Mouse (Mus musculus): Measurements from ENCODE around the gene Pced1b. TPM values are rescaled to one million over a fixed set of nuclear protein-coding genes. Genes with fewer than 3 reads are reported as not detected.

Gene Pced1b
- total and polyA plus RNA-seq, 3 experiments, result 6.6 to 36.5 TPM; not detected in 1

- TF ChIP-seq MAZ (IDR thresholded peaks at IDR 0.05; ENCODE audit: low read depth, low read length) (no peak), USF2 (IDR thresholded peaks at IDR 0.05; ENCODE audit: borderline replicate concordance in 1 of 2, insufficient read depth in 1 of 2, low read depth in 1 of 2, low read length in 2 of 2) (no peak)
These were observed 128.2 kb downstream of the Pced1b start (continued) for GRCm38 (mm10) chr15:97374845-97375720.

GRCm38 (mm10) chr15:97376081-97376742 lies 129.3 kb downstream of the Pced1b start:
- TF ChIP-seq BHLHE40 (IDR thresholded peaks at IDR 0.05; ENCODE audit: borderline replicate concordance, low read depth, low read length), result no peak
- no peak for TF ChIP-seq GABPA (IDR thresholded peaks at IDR 0.05; ENCODE audit: low read depth, low read length)
- TF ChIP-seq ZC3H11A (IDR thresholded peaks at IDR 0.05; ENCODE audit: low read depth, low read length), result no peak
- TF ChIP-seq ZNF384 (IDR thresholded peaks at IDR 0.05; ENCODE audit: low read depth, low read length), result no peak
- no peak for TF ChIP-seq EP300 (IDR thresholded peaks at IDR 0.05; ENCODE audit: low read depth in 1 of 2, low read length in 2 of 2)
- no peak for TF ChIP-seq ZMIZ1 (IDR thresholded peaks at IDR 0.05; ENCODE audit: low read depth, low read length)
- no peak for TF ChIP-seq POLR2A (IDR thresholded peaks at IDR 0.05; ENCODE audit: control insufficient read depth in 1 of 2, insufficient read depth in 1 of 2, low read depth in 1 of 2, low read length in 2 of 2, poor library complexity in 1 of 2)
- no peak for TF ChIP-seq RAD21 (IDR thresholded peaks at IDR 0.05; ENCODE audit: low read depth, low read length)
- no peak for TF ChIP-seq SIN3A (IDR thresholded peaks at IDR 0.05; ENCODE audit: low read length)
- TF ChIP-seq MYB (IDR thresholded peaks at IDR 0.05; ENCODE audit: low read depth, low read length), result no peak
- no peak for TF ChIP-seq USF2 (IDR thresholded peaks at IDR 0.05; ENCODE audit: borderline replicate concordance in 1 of 2, insufficient read depth in 1 of 2, low read depth in 1 of 2, low read length in 2 of 2)
- H3K9me3 ChIP-seq (replicated peaks; ENCODE audit: insufficient read depth, low read length), result no peaks in the 10 kb centered on the region
- no peak overlapping the region for H3K9ac ChIP-seq (ENCODE audit: control insufficient read depth, low read depth, low read length, poor library complexity, severe bottlenecking)
- H3K27me3 ChIP-seq (ENCODE audit: control insufficient read depth in 1 of 2, insufficient read depth in 2 of 2, low read length in 2 of 2), result no peaks in the 10 kb centered on the region
- no peaks in the 10 kb centered on the region for H3K79me2 ChIP-seq (ENCODE audit: control insufficient read depth, insufficient read depth, low read length, poor library complexity)
- H3K27ac ChIP-seq (ENCODE audit: control insufficient read depth, low read depth, low read length), result no peak overlapping the region
- peaks cover 3 to 44% of the 10 kb centered on the region in 2 experiments for H3K4me1 ChIP-seq (ENCODE audit: control insufficient read depth in 1 of 2, insufficient read depth in 2 of 2, low read length in 2 of 2)
- H3K36me3 ChIP-seq (ENCODE audit: control insufficient read depth in 1 of 2, insufficient read depth in 2 of 2, low read length in 2 of 2), result peaks cover 0 to 48% of the 10 kb centered on the region in 2 experiments; a peak in 2 of 4 replicates
- no peak for DNase-seq (ENCODE audit: low read depth, low spot score)
- H3K4me3 ChIP-seq (ENCODE audit: control insufficient read depth in 1 of 2, insufficient read depth in 1 of 2, low read depth in 2 of 2, low read length in 2 of 2), result no peak overlapping the region

- peaks cover 3 to 44% of the 10 kb centered on the region in 2 experiments for H3K4me1 ChIP-seq (ENCODE audit: control insufficient read depth in 1 of 2, insufficient read depth in 2 of 2, low read length in 2 of 2)
These were observed 129.9 kb downstream of the Pced1b start for GRCm38 (mm10) chr15:97376792-97377222.

More at GRCm38 (mm10) chr15:97376792-97377222, 129.9 kb downstream of the Pced1b start:
- Histone ChIP-seq H3K9ac (ENCODE audit: control insufficient read depth, low read depth, low read length, poor library complexity, severe bottlenecking) (no peak overlapping the region), H3K4me3 (ENCODE audit: control insufficient read depth in 1 of 2, insufficient read depth in 1 of 2, low read depth in 2 of 2, low read length in 2 of 2) (no peak overlapping the region), H3K9me3 (replicated peaks; ENCODE audit: insufficient read depth, low read length) (no peaks in the 10 kb centered on the region), H3K79me2 (ENCODE audit: control insufficient read depth, insufficient read depth, low read length, poor library complexity) (no peaks in the 10 kb centered on the region), H3K27me3 (ENCODE audit: control insufficient read depth in 1 of 2, insufficient read depth in 2 of 2, low read length in 2 of 2) (no peaks in the 10 kb centered on the region), H3K36me3 (ENCODE audit: control insufficient read depth in 1 of 2, insufficient read depth in 2 of 2, low read length in 2 of 2) (peaks cover 0 to 48% of the 10 kb centered on the region in 2 experiments; a peak in 3 of 4 replicates), H3K27ac (ENCODE audit: control insufficient read depth, low read depth, low read length) (no peak overlapping the region)
- TF ChIP-seq NRF1 (IDR thresholded peaks at IDR 0.05; ENCODE audit: insufficient read depth, low read depth, low read length, poor library complexity, severe bottlenecking) (no peak), MXI1 (IDR thresholded peaks at IDR 0.05; ENCODE audit: low read depth, low read length) (no peak), TBP (IDR thresholded peaks at IDR 0.05; ENCODE audit: low read depth, low read length) (no peak)
- DNase-seq (ENCODE audit: low read depth, low spot score), result no peak
